Mouse (Mus musculus): ENCODE results near the gene Myh9.

DNA sequence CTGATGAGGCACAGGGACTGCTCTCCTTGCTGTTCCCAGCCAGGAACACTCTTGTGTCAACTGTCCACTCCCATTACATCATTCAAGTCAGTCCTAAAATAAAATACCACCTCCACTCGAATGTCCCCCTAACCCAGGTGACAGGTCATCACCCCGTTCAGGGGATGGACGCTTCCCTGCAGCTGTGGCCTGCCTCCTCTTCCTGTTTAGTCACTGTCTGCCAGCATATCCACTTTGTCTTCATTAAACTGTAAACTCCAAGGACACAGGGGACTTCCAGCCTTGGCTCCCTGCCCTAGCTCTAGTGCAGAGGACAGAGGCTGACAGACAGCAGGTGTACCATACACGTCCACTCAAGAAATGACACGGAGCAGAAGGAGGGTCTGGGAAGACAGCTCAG, 14.6 kb upstream of the Myh9 start:
- TF ChIP-seq CTCF (IDR thresholded peaks at IDR 0.05; ENCODE audit: low read depth) (no peak), EP300 (optimal IDR thresholded peaks at IDR 0.05) (no peak)

All from stomach, postnatal 0 days (tissue).